Mouse (Mus musculus): ENCODE measurements around the gene Mcm10. TPM values are rescaled to one million over a fixed set of nuclear protein-coding genes. Genes with fewer than 3 reads are reported as not detected.

Mcm10 gene
- polyA plus RNA-seq, 1 experiment from 2014 or later = 71.4 TPM

DNA sequence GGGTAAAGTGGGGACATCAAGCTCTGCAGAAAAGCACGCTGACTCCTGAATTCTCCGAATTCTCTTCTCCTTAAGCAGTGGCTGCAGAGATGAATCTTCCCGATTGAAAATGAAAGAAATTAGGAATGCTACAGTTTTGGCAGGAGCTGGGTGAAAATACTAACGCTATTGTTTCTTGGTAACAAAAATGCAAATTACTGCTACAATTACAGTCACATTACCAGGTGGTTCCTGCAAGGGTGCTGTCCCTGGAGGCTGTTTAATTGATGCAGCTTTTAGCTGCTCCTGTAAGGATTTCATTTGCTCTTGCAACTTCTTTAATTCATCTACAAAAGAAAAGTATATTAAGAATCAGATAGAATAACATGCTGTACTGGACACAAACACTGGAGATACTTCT lies 5.5 kb downstream of the Mcm10 start:
- Histone ChIP-seq H3K9me3 (ENCODE audit: control insufficient read depth, low read length) (no peaks in the 10 kb centered on the region), H3K9ac (ENCODE audit: low read length) (no peak overlapping the region), H3K4me1 (ENCODE audit: control insufficient read depth, insufficient read depth, low read length) (peaks cover 2% of the 10 kb centered on the region; the same call in 1 of the 2 replicates), H3K27ac (replicated peaks; ENCODE audit: low read depth, low read length) (no peak overlapping the region), H3K36me3 (ENCODE audit: control insufficient read depth, insufficient read depth, low read length) (peaks cover 33% of the 10 kb centered on the region), H3K27me3 (ENCODE audit: control insufficient read depth, insufficient read depth, low read length) (no peaks in the 10 kb centered on the region), H3K4me2 (ENCODE audit: low read depth, severe bottlenecking) (no peak overlapping the region), H3K4me3 (ENCODE audit: low read depth, low read length) (no peak overlapping the region)
- no peak for ATAC-seq (ENCODE audit: insufficient number of reproducible peaks, low FRiP score, low TSS enrichment, low read depth)
- DNase-seq (ENCODE audit: low spot score) = no peak
- WGBS = 93% methylated on average over 4 of the region's 4 CpGs

DNA sequence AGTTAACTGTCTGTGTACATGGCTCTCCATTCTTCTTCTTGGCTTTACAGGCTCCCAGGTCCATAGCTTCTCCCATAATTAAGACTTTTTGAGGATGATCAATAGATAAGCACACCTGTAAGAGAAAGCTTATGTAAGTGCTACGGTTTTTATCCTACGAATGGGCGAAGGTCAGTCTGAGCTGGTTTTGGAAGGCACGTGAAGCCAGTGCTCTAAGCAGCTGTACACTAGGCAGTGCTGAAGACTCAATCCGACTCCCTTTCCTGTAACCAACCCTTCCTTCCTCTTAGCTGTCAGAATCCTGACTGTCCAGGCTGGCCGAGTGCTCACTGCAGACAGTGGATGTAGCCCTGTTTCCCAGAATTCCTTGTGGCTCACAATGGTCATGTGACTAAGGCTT lies 11.3 kb downstream of the Mcm10 start:
- Histone ChIP-seq H3K36me3 (ENCODE audit: control insufficient read depth, insufficient read depth, low read length) (peaks cover 42% of the 10 kb centered on the region), H3K9ac (ENCODE audit: low read length) (no peak overlapping the region), H3K27me3 (ENCODE audit: control insufficient read depth, insufficient read depth, low read length) (no peaks in the 10 kb centered on the region), H3K4me3 (ENCODE audit: low read depth, low read length) (no peak overlapping the region), H3K9me3 (ENCODE audit: control insufficient read depth, low read length) (no peaks in the 10 kb centered on the region), H3K4me1 (ENCODE audit: control insufficient read depth, insufficient read depth, low read length) (no peaks in the 10 kb centered on the region), H3K27ac (replicated peaks; ENCODE audit: low read depth, low read length) (no peak overlapping the region), H3K4me2 (ENCODE audit: low read depth, severe bottlenecking) (no peak overlapping the region)
- ATAC-seq (ENCODE audit: insufficient number of reproducible peaks, low FRiP score, low TSS enrichment, low read depth) (no peak), DNase-seq (ENCODE audit: low spot score) (no peak)
- WGBS = 91% methylated on average over 6 of the region's 6 CpGs

DNA sequence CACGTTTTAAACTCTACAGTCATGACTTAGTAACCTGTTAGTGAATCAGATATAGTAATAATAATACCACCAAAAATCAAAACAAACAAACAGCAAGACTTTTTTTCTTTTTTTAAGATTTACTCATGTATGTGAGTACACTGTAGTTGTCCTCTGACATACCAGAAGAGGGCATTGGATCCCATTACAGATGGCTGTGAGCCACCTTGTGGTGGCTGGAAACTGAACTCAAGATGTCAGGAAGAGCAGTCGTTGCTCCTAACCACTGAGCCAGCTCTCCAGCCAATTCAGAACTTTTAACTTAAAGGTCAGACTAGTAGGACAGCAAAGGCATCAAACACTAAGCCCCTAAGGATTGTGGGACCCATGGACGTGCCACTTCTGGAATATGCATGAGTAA lies 13.7 kb downstream of the Mcm10 start:
- ATAC-seq (ENCODE audit: insufficient number of reproducible peaks, low FRiP score, low TSS enrichment, low read depth) = no peak
- no peak for DNase-seq (ENCODE audit: low spot score)
- H3K4me2 ChIP-seq (ENCODE audit: low read depth, severe bottlenecking) = no peak overlapping the region
- no peak overlapping the region for H3K27ac ChIP-seq (replicated peaks; ENCODE audit: low read depth, low read length)
- H3K27me3 ChIP-seq (ENCODE audit: control insufficient read depth, insufficient read depth, low read length) = no peaks in the 10 kb centered on the region
- no peaks in the 10 kb centered on the region for H3K4me1 ChIP-seq (ENCODE audit: control insufficient read depth, insufficient read depth, low read length)
- H3K9me3 ChIP-seq (ENCODE audit: control insufficient read depth, low read length) = no peaks in the 10 kb centered on the region
- WGBS = 85% methylated on average over 3 of the region's 3 CpGs
- peaks cover 38% of the 10 kb centered on the region for H3K36me3 ChIP-seq (ENCODE audit: control insufficient read depth, insufficient read depth, low read length)
- H3K4me3 ChIP-seq (ENCODE audit: low read depth, low read length) = no peak overlapping the region
- H3K9ac ChIP-seq (ENCODE audit: low read length) = no peak overlapping the region

DNA sequence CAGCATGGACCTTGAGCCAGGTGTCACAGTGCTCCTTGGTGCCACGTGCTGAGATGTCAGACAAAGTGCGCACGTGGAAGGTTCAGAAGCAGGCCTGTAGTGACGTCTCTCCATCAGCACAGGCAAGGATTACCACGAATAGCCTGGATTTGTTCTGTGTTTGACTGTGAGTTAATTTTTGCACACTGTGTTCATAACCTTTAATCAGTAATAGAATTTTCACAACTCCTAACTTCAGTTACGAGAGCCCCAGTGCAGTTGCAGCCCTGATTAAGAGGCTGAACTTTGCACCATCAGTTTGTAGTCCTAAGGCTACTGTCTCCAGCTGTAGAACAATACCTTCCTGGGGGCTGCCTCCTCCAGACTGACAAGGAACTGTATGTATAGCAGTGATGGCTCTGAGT lies 16.2 kb downstream of the Mcm10 start:
- ATAC-seq (ENCODE audit: insufficient number of reproducible peaks, low FRiP score, low TSS enrichment, low read depth) (no peak), DNase-seq (ENCODE audit: low spot score) (no peak)
- no peaks in the 10 kb centered on the region for H3K4me1 ChIP-seq (ENCODE audit: control insufficient read depth, insufficient read depth, low read length)
- H3K27me3 ChIP-seq (ENCODE audit: control insufficient read depth, insufficient read depth, low read length) = no peaks in the 10 kb centered on the region
- no peak overlapping the region for H3K9ac ChIP-seq (ENCODE audit: low read length)
- H3K4me2 ChIP-seq (ENCODE audit: low read depth, severe bottlenecking) = no peak overlapping the region
- H3K9me3 ChIP-seq (ENCODE audit: control insufficient read depth, low read length) = no peaks in the 10 kb centered on the region
- 93% methylated on average over 6 of the region's 6 CpGs for WGBS
- no peak overlapping the region for H3K4me3 ChIP-seq (ENCODE audit: low read depth, low read length)
- no peak overlapping the region for H3K27ac ChIP-seq (replicated peaks; ENCODE audit: low read depth, low read length)
- H3K36me3 ChIP-seq (ENCODE audit: control insufficient read depth, insufficient read depth, low read length) = peaks cover 40% of the 10 kb centered on the region

DNA sequence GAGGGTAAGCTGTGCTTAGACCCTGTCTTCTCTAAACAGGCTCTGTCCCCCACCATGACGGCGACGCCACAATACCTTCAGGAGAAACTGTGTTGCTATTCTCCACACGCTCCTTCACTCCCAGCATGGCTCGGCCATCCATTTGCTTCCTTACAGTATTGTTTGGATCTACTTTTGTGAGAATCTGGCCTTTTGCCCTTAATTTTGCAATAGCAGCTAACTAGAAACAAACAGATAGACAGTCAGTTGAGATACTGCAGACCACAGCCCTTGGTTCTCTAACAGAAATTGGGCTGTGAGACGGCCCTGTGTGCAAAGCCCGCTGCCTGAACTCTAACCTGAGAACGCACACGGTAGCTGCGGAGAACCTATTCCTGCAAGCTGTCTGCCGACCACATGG lies 16.9 kb downstream of the Mcm10 start:
- H3K9me3 ChIP-seq (ENCODE audit: control insufficient read depth, low read length) = no peaks in the 10 kb centered on the region
- no peak overlapping the region for H3K27ac ChIP-seq (replicated peaks; ENCODE audit: low read depth, low read length)
- H3K9ac ChIP-seq (ENCODE audit: low read length) = no peak overlapping the region
- H3K4me2 ChIP-seq (ENCODE audit: low read depth, severe bottlenecking) = no peak overlapping the region
- no peak for ATAC-seq (ENCODE audit: insufficient number of reproducible peaks, low FRiP score, low TSS enrichment, low read depth)
- H3K36me3 ChIP-seq (ENCODE audit: control insufficient read depth, insufficient read depth, low read length) = peaks cover 41% of the 10 kb centered on the region
- H3K4me3 ChIP-seq (ENCODE audit: low read depth, low read length) = no peak overlapping the region
- WGBS = 95% methylated on average over 11 of the region's 11 CpGs
- no peak for DNase-seq (ENCODE audit: low spot score)
- H3K4me1 ChIP-seq (ENCODE audit: control insufficient read depth, insufficient read depth, low read length) = no peaks in the 10 kb centered on the region
- no peaks in the 10 kb centered on the region for H3K27me3 ChIP-seq (ENCODE audit: control insufficient read depth, insufficient read depth, low read length)

DNA sequence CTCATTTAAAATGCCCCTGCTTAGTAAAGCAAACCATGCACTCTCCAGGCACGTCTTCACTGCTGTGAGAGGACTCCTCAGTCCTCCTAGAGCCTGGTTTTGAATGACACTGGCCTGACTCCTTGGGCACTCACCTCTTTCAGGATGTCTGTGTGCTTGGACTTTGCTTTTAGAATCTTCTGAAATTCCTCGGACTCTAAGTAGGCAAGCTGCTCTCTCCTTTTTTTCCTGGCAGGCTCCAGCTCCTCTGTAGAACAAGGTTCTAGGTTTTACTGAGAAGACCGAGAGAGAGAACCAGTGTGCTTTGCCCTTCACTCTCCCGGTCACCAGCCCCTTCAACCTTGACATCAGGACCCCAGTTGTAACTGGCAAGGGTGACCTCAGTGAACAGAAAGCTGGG lies 18.2 kb downstream of the Mcm10 start:
- H3K36me3 ChIP-seq (ENCODE audit: control insufficient read depth, insufficient read depth, low read length) = peaks cover 31% of the 10 kb centered on the region
- WGBS = 94% methylated on average over 4 of the region's 4 CpGs
- ATAC-seq (ENCODE audit: insufficient number of reproducible peaks, low FRiP score, low TSS enrichment, low read depth) = no peak

DNA sequence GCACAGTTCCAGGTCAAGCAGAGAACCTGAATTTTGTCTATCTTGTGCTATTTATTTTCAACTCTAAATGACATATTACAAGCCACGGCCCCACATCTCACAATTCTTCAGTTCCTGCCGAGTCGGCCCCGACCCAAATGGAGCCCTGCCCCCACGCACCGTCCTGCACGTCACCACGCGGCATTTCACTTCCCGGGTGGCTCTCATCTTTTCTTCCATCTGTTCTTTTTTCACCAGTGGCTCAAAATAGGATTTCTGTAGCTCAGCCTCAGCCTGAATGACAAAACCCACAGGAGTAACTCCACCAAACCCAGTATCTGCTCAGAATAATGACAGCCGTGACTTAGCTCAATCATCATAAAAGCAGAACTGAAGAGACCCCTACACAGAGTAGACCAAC lies 19.0 kb downstream of the Mcm10 start:
- peaks cover 27% of the 10 kb centered on the region for H3K36me3 ChIP-seq (ENCODE audit: control insufficient read depth, insufficient read depth, low read length)
- H3K9ac ChIP-seq (ENCODE audit: low read length) = no peak overlapping the region
- ATAC-seq (ENCODE audit: insufficient number of reproducible peaks, low FRiP score, low TSS enrichment, low read depth) = no peak
- no peak overlapping the region for H3K27ac ChIP-seq (replicated peaks; ENCODE audit: low read depth, low read length)
- 94% methylated on average over 11 of the region's 11 CpGs for WGBS
- no peaks in the 10 kb centered on the region for H3K9me3 ChIP-seq (ENCODE audit: control insufficient read depth, low read length)
- H3K4me2 ChIP-seq (ENCODE audit: low read depth, severe bottlenecking) = no peak overlapping the region
- H3K4me3 ChIP-seq (ENCODE audit: low read depth, low read length) = no peak overlapping the region
- H3K27me3 ChIP-seq (ENCODE audit: control insufficient read depth, insufficient read depth, low read length) = no peaks in the 10 kb centered on the region
- DNase-seq (ENCODE audit: low spot score) = no peak
- H3K4me1 ChIP-seq (ENCODE audit: control insufficient read depth, insufficient read depth, low read length) = no peaks in the 10 kb centered on the region

More for the DNA sequence above, 18.2 kb downstream of the Mcm10 start:
- Histone ChIP-seq H3K27ac (replicated peaks; ENCODE audit: low read depth, low read length) (no peak overlapping the region), H3K9me3 (ENCODE audit: control insufficient read depth, low read length) (no peaks in the 10 kb centered on the region), H3K4me3 (ENCODE audit: low read depth, low read length) (no peak overlapping the region), H3K4me2 (ENCODE audit: low read depth, severe bottlenecking) (no peak overlapping the region), H3K4me1 (ENCODE audit: control insufficient read depth, insufficient read depth, low read length) (no peaks in the 10 kb centered on the region), H3K9ac (ENCODE audit: low read length) (no peak overlapping the region), H3K27me3 (ENCODE audit: control insufficient read depth, insufficient read depth, low read length) (no peaks in the 10 kb centered on the region)
- DNase-seq (ENCODE audit: low spot score) = no peak

DNA sequence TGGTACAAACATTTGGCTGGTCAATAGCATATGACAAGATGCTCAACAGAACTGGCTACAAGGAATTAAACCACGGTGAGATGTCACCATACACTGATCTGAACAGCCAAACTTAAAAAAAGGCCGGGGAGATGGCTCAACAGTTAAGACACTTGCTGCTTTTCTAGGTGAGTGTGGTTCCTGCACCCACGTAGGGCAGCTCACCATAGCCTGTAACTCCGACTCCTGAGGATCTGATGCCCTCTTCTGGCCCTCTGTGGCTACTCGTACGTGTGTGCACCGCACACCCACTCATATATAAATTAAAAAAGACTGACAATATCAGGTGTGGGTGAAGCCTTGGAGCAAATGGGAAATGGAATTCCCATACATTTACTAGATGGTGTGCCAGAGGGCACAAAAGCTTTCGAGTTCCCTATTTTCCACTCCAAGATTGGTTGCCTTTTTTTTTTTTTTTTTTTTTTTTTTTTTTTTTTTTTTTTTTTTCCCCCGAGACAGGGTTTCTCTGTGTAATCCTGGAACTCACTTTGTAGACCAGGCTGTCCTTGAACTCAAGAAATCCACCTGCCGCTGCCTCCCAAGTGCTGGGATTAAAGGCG lies 23.7 kb downstream of the Mcm10 start:
- Histone ChIP-seq H3K9ac (ENCODE audit: low read length) (no peak overlapping the region), H3K27ac (replicated peaks; ENCODE audit: low read depth, low read length) (no peak overlapping the region), H3K4me1 (ENCODE audit: control insufficient read depth, insufficient read depth, low read length) (0 out of 2 replicates have a peak, but pooled peaks cover 4% of the 10 kb centered on the region), H3K9me3 (ENCODE audit: control insufficient read depth, low read length) (no peaks in the 10 kb centered on the region), H3K4me3 (ENCODE audit: low read depth, low read length) (no peak overlapping the region), H3K27me3 (ENCODE audit: control insufficient read depth, insufficient read depth, low read length) (no peaks in the 10 kb centered on the region), H3K36me3 (ENCODE audit: control insufficient read depth, insufficient read depth, low read length) (peaks cover 16% of the 10 kb centered on the region), H3K4me2 (ENCODE audit: low read depth, severe bottlenecking) (no peak overlapping the region)
- 76% methylated on average over 11 of the region's 11 CpGs for WGBS
- ATAC-seq (ENCODE audit: insufficient number of reproducible peaks, low FRiP score, low TSS enrichment, low read depth) (no peak), DNase-seq (ENCODE audit: low spot score) (no peak)

Data from limb, embryonic 11.5 days (tissue).